In the genomic region with DNA sequence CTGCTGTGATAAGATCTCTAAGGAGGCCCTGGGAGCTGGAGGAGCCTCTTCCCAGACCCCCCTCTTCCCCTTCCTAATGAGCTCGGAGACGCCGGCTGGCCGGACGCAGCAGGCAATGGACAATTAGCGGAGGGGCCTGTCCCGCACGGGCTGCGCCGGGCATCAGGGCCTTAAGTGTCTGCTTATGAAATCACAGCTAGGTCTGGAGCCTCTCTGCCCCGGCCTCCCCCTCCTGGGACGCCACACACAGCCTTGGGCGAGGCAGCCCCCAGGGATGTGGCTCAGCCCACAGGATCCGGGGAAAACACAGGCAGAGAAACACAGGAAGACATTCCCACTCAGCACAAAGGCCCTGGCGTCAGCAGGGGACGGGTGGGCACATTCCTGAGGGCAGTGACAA, we compare ENCODE assay signal across 8 mouse cellular contexts.
DNase-seq lines count a peak whose midpoint lies in the region; ATAC-seq and TF ChIP-seq lines count a peak whose summit lies in the region.

No protein-coding gene starts in this region.

- H3K27me3 ChIP-seq in heart, embryonic 15.5 days, result peaks cover 13% of the 10 kb centered on the region; the same call in 1 of the 2 replicates
- H3K27me3 ChIP-seq in limb, embryonic 11.5 days (ENCODE audit: control insufficient read depth, insufficient read depth, low read length), result 0 out of 2 replicates have a peak, but pooled peaks cover 5% of the 10 kb centered on the region

- H3K36me3 ChIP-seq in heart, embryonic 15.5 days, result no peaks in the 10 kb centered on the region
- H3K36me3 ChIP-seq in limb, embryonic 11.5 days (ENCODE audit: control insufficient read depth, insufficient read depth, low read length), result no peaks in the 10 kb centered on the region

- H3K4me2 ChIP-seq in heart, embryonic 15.5 days, result no peak overlapping the region
- 0 out of 2 replicates have a peak overlapping the region, but pooled peaks have one; percentile 4 for H3K4me2 ChIP-seq in limb, embryonic 11.5 days (ENCODE audit: low read depth, severe bottlenecking)

- H3K4me3 ChIP-seq in heart, embryonic 15.5 days, result no peak overlapping the region
- no peak overlapping the region for H3K4me3 ChIP-seq in limb, embryonic 11.5 days (ENCODE audit: low read depth, low read length)

- peak; percentile 43 for DNase-seq in adrenal gland, postnatal 14 days
- no peak for DNase-seq in adrenal gland, postnatal 25 days
- peak; percentile 44 for DNase-seq in brain, embryonic 14.5 days (ENCODE audit: low read depth)
- DNase-seq in limb, embryonic 11.5 days (ENCODE audit: low spot score), result peak; percentile 52
- DNase-seq in yolk sac, embryonic 10.5 days (ENCODE audit: low spot score), result no peak
- no peak for DNase-seq in left cerebral cortex, postnatal 36 days (ENCODE audit: low spot score in 2 of 2)
- DNase-seq in layer of hippocampus, postnatal 25 days (ENCODE audit: extremely low spot score in 1 of 2, low spot score in 1 of 2), result no peak

- intact Hi-C loops in left cerebral cortex, postnatal 36 days (cut with DNase I), result no loop called here

- no peaks in the 10 kb centered on the region for H3K9me3 ChIP-seq in heart, embryonic 15.5 days (replicated peaks)
- H3K9me3 ChIP-seq in limb, embryonic 11.5 days (ENCODE audit: control insufficient read depth, low read length), result no peaks in the 10 kb centered on the region

- H3K9ac ChIP-seq in heart, embryonic 15.5 days, result no peak overlapping the region
- 0 out of 2 replicates have a peak overlapping the region, but pooled peaks have one; percentile 37 for H3K9ac ChIP-seq in limb, embryonic 11.5 days (ENCODE audit: low read length)

- no peak for TF ChIP-seq POLR2A in brain, embryonic 14.5 days (IDR thresholded peaks at IDR 0.05; ENCODE audit: borderline replicate concordance, extremely low read depth, insufficient read depth, insufficient read length, poor library complexity, severe bottlenecking)

- H3K4me1 ChIP-seq in heart, embryonic 15.5 days (replicated peaks), result peaks cover 4% of the 10 kb centered on the region; the same call in 1 of the 2 replicates
- H3K4me1 ChIP-seq in limb, embryonic 11.5 days (ENCODE audit: control insufficient read depth, insufficient read depth, low read length), result 0 out of 2 replicates have a peak, but pooled peaks cover 5% of the 10 kb centered on the region

- TF ChIP-seq CTCF in brain, embryonic 14.5 days (IDR thresholded peaks at IDR 0.05; ENCODE audit: borderline replicate concordance, extremely low read depth, insufficient read depth, insufficient read length), result no peak

- 19% methylated on average over 16 of the region's 16 CpGs for WGBS in heart, embryonic 15.5 days
- WGBS in limb, embryonic 11.5 days, result 15% methylated on average over 15 of the region's 16 CpGs

- H3K27ac ChIP-seq in heart, embryonic 15.5 days, result no peak overlapping the region
- no peak overlapping the region for H3K27ac ChIP-seq in limb, embryonic 11.5 days (replicated peaks; ENCODE audit: low read depth, low read length)

- ATAC-seq in heart, embryonic 15.5 days (replicated peaks; ENCODE audit: insufficient number of reproducible peaks, insufficient read depth, low FRiP score, low read depth), result peak; percentile 35; the same call in 1 of the 2 replicates
- ATAC-seq in limb, embryonic 11.5 days (ENCODE audit: insufficient number of reproducible peaks, low FRiP score, low TSS enrichment, low read depth), result no peak

Comparison
In these comparisons a context has a peak if more than half of its experiments do, and no peak if none do; other contexts are left out.
1. DNase-seq: peak in adrenal gland, postnatal 14 days (single experiment), brain, embryonic 14.5 days (single experiment) and limb, embryonic 11.5 days (single experiment); none in adrenal gland, postnatal 25 days (single experiment), yolk sac, embryonic 10.5 days (single experiment), left cerebral cortex, postnatal 36 days (0 of 2) and layer of hippocampus, postnatal 25 days (0 of 2).